Mouse (Mus musculus) lung, postnatal 0 days (tissue): ENCODE results near the gene Ace. TPM values are rescaled to one million over a fixed set of nuclear protein-coding genes. Genes with fewer than 3 reads are reported as not detected.
A peak's percentile ranks its signal among the peaks of the same experiment; 100 is the strongest.

Source experiments
- ATAC-seq: fragments of 200-750 bp; cut with Nextera tagmentation; 2 replicates; pipeline ENCODE4 v1.8.0; 2017; ENCODE audit warnings: moderate library complexity
- DNase-seq: peaks from one replicate; pipeline ENCODE4 v3.0.0-alpha.2; 2016; ENCODE audit warnings: low spot score
- H3K27ac ChIP-seq: fragments of 300-500 bp; sonication (generic); 2 replicates; pipeline ENCODE4 v1.5.1; 2014; ENCODE audit warnings: antibody characterized with exemption, mild to moderate bottlenecking, low read length, mixed read lengths
- H3K27me3 ChIP-seq: fragments of 300-500 bp; sonication (generic); replicated peaks from 2 replicates; pipeline ENCODE4 v1.6.1; 2014; ENCODE audit warnings: low read length, mixed read lengths; ENCODE audit not compliant: insufficient read depth
- H3K36me3 ChIP-seq: fragments of 300-500 bp; sonication (generic); 2 replicates; pipeline ENCODE4 v1.6.1; 2014; ENCODE audit warnings: low read length, mixed read lengths; ENCODE audit not compliant: insufficient read depth
- H3K4me1 ChIP-seq: fragments of 300-500 bp; sonication (generic); 2 replicates; pipeline ENCODE4 v1.6.1; 2014; ENCODE audit warnings: antibody characterized with exemption, low read depth, low read length, mixed read lengths; ENCODE audit not compliant: insufficient read depth
- H3K4me2 ChIP-seq: fragments of 300-500 bp; sonication (generic); replicated peaks from 2 replicates; pipeline ENCODE4 v1.6.1; 2014; ENCODE audit warnings: low read depth, mild to moderate bottlenecking, low read length, moderate library complexity, mixed read lengths
- H3K4me3 ChIP-seq: fragments of 300-500 bp; sonication (generic); 2 replicates; pipeline ENCODE4 v1.5.1; 2014; ENCODE audit warnings: low read depth, low read length
- H3K9ac ChIP-seq: fragments of 300-500 bp; sonication (generic); replicated peaks from 2 replicates; pipeline ENCODE4 v1.6.1; 2014; ENCODE audit warnings: low read depth, mild to moderate bottlenecking
- H3K9me3 ChIP-seq: fragments of 300-500 bp; sonication (generic); 2 replicates; pipeline ENCODE4 v1.6.1; 2016; ENCODE audit warnings: low read length, mixed read lengths
- CTCF ChIP-seq: IDR thresholded peaks from 2 replicates; pipeline ENCODE4 v1.5.1; 2016; ENCODE audit warnings: antibody characterized with exemption, mild to moderate bottlenecking
- EP300 ChIP-seq: IDR thresholded peaks from 2 replicates; pipeline ENCODE4 v1.6.1; 2016; ENCODE audit warnings: antibody characterized with exemption, mild to moderate bottlenecking, control low read depth
- WGBS: fragments of 180-500 bp; shearing (Covaris S2); extraction: QIAGEN DNeasy Blood & Tissue Kit; methylation state at CpG from one replicate; pipeline ENCODE4 v1.1.7; 2014; 5-methylcytosine and 5-hydroxymethylcytosine counted together
- polyA plus RNA-seq: library from polyadenylated mRNA; unstranded; fragments of >200 nt; fragmentation: Nextera tagmentation; extraction: Ambion mirVana; gene quantifications from 2 replicates; pipeline ENCODE4 v1.2.1, GENCODE M21; 2015

The Ace gene
- polyA plus RNA-seq, 1 experiment from 2014 or later, result 73.6 TPM

- Histone ChIP-seq H3K27ac (no peak overlapping the region), H3K4me2 (no peak overlapping the region), H3K4me3 (no peak overlapping the region), H3K9ac (no peak overlapping the region), H3K36me3 (no peaks in the 10 kb centered on the region), H3K9me3 (no peaks in the 10 kb centered on the region), H3K27me3 (no peaks in the 10 kb centered on the region), H3K4me1 (peaks cover 8% of the 10 kb centered on the region)
- no peak for DNase-seq
- ATAC-seq, result no peak
- no peak for TF ChIP-seq CTCF
- TF ChIP-seq EP300, result no peak
- 81% methylated on average over 8 of the region's 8 CpGs for WGBS
Observed at GRCm38 (mm10) chr11:105935496-105935895, 32.2 kb upstream of the Ace start.

GRCm38 (mm10) chr11:105936200-105936599 is 31.5 kb upstream of the Ace start:
- DNase-seq (no peak), ATAC-seq (no peak)
- no peaks in the 10 kb centered on the region for H3K27me3 ChIP-seq
- H3K9ac ChIP-seq, result no peak overlapping the region
- whole genome bisulfite sequencing, result 86% methylated on average over 6 of the region's 6 CpGs
- peaks cover 8% of the 10 kb centered on the region for H3K4me1 ChIP-seq
- no peak overlapping the region for H3K27ac ChIP-seq
- TF ChIP-seq EP300 (no peak), CTCF (no peak)
- H3K4me3 ChIP-seq, result no peak overlapping the region
- no peak overlapping the region for H3K4me2 ChIP-seq
- no peaks in the 10 kb centered on the region for H3K36me3 ChIP-seq
- H3K9me3 ChIP-seq, result no peaks in the 10 kb centered on the region

GRCm38 (mm10) chr11:105936974-105937373 is 30.8 kb upstream of the Ace start:
- ATAC-seq (no peak), DNase-seq (no peak)
- Histone ChIP-seq H3K9ac (no peak overlapping the region), H3K4me3 (no peak overlapping the region), H3K9me3 (no peaks in the 10 kb centered on the region), H3K4me2 (no peak overlapping the region), H3K4me1 (peaks cover 8% of the 10 kb centered on the region), H3K27me3 (no peaks in the 10 kb centered on the region), H3K36me3 (no peaks in the 10 kb centered on the region), H3K27ac (no peak overlapping the region)
- WGBS, result 89% methylated on average over 3 of the region's 3 CpGs
- TF ChIP-seq EP300 (no peak), CTCF (no peak)

- Histone ChIP-seq H3K9ac (no peak overlapping the region), H3K4me2 (no peak overlapping the region), H3K4me3 (no peak overlapping the region), H3K36me3 (no peaks in the 10 kb centered on the region), H3K27me3 (no peaks in the 10 kb centered on the region), H3K4me1 (peaks cover 9% of the 10 kb centered on the region), H3K27ac (no peak overlapping the region), H3K9me3 (no peaks in the 10 kb centered on the region)
- TF ChIP-seq EP300 (no peak), CTCF (no peak)
- WGBS, result 67% methylated on average over 9 of the region's 9 CpGs
- ATAC-seq (no peak), DNase-seq (no peak)
Observed at GRCm38 (mm10) chr11:105938771-105939170, 29.0 kb upstream of the Ace start.

- no peak overlapping the region for H3K4me2 ChIP-seq
- TF ChIP-seq CTCF, result no peak
- TF ChIP-seq EP300, result no peak
- DNase-seq (no peak), ATAC-seq (no peak)
- no peak overlapping the region for H3K9ac ChIP-seq
- H3K4me3 ChIP-seq, result no peak overlapping the region
- H3K9me3 ChIP-seq, result no peaks in the 10 kb centered on the region
- 72% methylated on average over 8 of the region's 8 CpGs for WGBS
- no peaks in the 10 kb centered on the region for H3K27me3 ChIP-seq
- H3K36me3 ChIP-seq, result no peaks in the 10 kb centered on the region
- H3K4me1 ChIP-seq, result peaks cover 16% of the 10 kb centered on the region; the same call in 1 of the 2 replicates
- no peak overlapping the region for H3K27ac ChIP-seq
Observed at GRCm38 (mm10) chr11:105941973-105942372, 25.8 kb upstream of the Ace start.

GRCm38 (mm10) chr11:105943133-105944102 is 24.3 kb upstream of the Ace start:
- H3K27me3 ChIP-seq, result no peaks in the 10 kb centered on the region
- peak overlapping the region; percentile 96 for H3K27ac ChIP-seq
- DNase-seq (peak; percentile 91), ATAC-seq (peak; percentile 65)
- peak overlapping the region; percentile 90 for H3K4me2 ChIP-seq
- H3K36me3 ChIP-seq, result no peaks in the 10 kb centered on the region
- peak overlapping the region; percentile 65 for H3K9ac ChIP-seq
- TF ChIP-seq EP300, result peak; percentile 50; the same call in 1 of the 2 replicates
- no peak for TF ChIP-seq CTCF
- H3K9me3 ChIP-seq, result no peaks in the 10 kb centered on the region
- 5% methylated on average over 35 of the region's 47 CpGs for WGBS
- peaks cover 22% of the 10 kb centered on the region; the same call in 1 of the 2 replicates for H3K4me1 ChIP-seq
- H3K4me3 ChIP-seq, result peak overlapping the region; percentile 65
